Mouse (Mus musculus) 3T3-L1 (cell line): ENCODE data around the gene Rab3il1.

Experiments used
- DNase-seq: peaks from one replicate; pipeline ENCODE4 v3.0.0-alpha.2; 2015; ENCODE audit warnings: low read depth, low spot score

Gene Rab3il1

DNA sequence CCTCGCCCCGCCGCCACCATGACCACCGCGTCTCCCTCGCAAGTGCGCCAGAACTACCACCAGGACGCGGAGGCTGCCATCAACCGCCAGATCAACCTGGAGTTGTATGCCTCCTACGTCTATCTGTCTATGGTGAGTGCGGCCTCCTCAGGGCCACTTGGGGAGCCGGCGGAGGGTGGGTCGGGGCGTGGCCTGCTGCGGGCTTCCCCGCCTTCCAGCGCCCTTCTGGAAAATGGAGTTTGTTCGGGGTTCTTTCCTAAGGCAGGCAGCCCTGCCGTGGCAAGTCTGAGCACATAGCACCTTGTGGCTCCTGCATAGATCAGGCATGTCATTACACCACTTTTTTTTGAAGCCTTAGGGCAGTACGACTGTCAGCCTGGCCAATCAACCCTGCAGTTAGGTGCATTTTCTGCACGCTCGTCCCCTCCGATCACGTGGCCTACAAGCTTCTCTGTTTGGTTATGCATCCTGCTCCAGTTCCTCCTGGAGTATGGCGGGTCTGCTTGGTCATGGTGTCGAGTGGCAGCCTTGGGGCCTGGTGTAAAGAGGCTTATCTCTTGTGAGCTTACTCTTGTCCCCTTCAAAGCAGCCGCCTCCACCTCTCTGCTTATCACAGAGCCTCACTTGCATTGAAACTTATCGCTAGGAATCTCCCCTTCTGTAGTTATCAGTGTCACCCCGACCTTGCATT is 18.5 kb upstream of the Rab3il1 start:
- DNase-seq, result peak; percentile 77

DNA sequence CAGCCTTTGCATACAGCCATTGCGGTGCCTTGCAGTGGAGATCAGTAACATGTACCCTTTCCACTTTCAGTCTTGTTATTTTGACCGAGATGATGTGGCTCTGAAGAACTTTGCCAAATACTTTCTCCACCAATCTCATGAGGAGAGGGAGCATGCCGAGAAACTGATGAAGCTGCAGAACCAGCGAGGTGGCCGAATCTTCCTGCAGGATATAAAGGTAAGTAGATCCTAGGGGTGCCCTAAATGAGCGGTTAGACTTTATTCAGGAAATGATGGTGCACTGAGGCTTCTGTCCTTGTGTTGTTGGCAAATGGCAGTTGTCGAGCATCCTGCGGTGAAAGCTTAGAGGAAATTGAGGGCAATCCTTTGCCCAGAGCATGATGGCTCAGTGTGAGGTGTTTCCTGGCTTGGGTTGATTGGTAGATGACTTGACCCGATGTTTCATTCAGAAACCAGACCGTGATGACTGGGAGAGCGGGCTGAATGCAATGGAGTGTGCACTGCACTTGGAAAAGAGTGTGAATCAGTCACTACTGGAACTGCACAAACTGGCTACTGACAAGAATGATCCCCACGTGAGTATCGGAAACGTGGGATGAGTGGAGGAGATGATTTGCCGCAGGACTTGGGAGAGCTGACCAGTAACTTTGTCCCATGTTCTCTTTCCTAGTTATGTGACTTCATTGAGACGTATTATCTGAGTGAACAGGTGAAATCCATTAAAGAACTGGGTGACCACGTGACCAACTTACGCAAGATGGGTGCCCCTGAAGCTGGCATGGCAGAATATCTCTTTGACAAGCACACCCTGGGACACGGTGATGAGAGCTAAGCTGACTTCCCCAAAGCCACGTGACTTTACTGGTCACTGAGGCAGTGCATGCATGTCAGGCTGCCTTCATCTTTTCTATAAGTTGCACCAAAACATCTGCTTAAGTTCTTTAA is 17.1 kb upstream of the Rab3il1 start:
- no peak for DNase-seq

DNA sequence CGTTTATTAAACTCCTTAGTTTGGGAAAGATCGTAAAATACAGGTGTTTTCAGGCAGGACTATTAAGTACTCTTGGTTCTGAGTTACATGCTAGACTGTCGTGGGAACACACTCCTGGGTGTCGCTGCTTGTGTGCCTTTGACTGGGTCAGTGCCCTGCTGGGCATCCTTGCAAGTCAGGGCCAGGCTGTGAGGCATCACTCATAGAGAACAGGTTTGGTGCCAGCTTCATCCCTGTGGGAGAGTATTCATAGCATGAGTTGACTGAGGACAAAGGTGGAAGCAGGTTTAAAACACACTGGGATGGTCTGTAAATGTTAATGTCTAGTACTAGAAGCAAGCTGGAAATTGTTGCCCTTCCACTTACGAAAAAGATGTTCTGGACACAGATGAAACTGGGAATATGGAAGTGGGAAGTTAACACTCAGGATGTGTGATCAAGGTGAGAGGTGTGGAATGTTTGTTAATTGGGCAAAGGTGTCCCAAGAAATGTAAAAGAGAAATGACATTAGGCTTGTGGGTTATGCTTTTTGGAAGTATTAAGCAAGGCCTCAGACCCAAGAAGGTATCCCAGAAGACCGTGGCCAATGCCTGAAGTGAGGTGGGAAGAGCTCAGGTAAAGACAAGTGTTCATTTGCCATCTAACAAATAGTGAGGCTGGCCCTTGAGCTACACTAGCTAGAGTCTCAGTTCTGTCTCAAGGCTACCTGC is 16.1 kb upstream of the Rab3il1 start:
- DNase-seq, result peak; percentile 33

DNA sequence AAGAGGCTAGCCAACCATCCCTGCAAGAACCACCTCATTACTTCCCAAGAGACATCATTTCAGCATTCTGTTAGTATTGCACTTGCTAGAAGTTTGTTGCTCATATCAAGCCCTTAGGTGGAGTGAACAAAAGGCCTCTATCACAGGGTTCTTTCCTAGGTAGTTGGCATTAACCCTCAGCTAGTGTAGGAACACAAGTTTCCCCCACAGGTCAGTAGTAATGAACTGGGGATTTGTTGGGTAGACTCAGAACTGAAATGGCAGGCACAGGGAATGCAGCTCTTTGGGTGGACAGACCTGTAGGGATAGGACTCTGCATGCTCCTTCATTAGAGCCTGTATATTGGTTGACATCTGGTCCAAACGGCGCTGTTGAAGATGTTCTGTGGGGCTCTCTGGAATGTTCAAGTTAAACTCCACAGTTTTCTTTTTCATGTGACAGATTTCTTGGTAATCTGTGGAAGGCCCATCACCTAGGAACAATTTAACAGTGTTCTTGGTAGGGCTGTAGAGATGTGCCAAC is 15.5 kb upstream of the Rab3il1 start:
- peak; percentile 50 for DNase-seq

DNA sequence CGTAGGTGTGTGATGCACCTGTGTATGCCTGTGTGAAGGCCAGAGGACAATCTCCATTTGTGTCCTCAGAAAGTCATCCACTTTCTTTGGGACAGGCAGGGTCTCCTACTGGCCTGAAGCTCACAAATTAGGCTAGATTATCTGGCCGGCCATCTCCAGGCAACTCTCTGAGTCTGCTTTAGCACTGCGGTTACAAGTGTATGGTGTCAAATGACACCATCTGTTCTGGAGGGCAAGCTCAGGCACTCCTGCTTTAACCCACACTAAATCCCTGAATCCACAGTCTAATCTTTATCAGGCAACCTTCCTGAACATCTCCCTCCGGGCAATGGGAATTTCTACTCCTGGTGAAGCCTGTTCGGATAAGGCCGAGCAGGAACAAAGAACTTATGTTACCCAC is 14.3 kb upstream of the Rab3il1 start:
- DNase-seq, result peak; percentile 50

DNA sequence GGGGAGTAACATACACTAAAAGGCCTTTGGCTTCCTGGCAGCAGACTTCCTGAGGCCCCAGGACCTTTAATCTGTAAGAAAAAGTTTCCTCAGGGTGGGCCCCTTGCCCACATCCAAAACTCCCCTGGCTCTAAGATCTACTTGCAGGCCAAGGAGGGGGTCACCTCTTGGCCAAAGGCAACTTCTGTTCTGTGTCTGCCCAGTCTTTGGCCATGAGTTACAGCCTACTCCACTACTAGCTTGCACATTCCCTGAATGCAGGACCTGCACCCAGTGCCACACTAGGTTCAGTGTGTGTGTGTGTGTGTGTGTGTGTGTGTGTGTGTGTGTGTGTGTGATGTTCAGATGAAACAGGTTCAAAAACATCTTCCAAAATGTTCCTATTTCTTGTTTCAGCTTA is 13.9 kb upstream of the Rab3il1 start:
- no peak for DNase-seq

DNA sequence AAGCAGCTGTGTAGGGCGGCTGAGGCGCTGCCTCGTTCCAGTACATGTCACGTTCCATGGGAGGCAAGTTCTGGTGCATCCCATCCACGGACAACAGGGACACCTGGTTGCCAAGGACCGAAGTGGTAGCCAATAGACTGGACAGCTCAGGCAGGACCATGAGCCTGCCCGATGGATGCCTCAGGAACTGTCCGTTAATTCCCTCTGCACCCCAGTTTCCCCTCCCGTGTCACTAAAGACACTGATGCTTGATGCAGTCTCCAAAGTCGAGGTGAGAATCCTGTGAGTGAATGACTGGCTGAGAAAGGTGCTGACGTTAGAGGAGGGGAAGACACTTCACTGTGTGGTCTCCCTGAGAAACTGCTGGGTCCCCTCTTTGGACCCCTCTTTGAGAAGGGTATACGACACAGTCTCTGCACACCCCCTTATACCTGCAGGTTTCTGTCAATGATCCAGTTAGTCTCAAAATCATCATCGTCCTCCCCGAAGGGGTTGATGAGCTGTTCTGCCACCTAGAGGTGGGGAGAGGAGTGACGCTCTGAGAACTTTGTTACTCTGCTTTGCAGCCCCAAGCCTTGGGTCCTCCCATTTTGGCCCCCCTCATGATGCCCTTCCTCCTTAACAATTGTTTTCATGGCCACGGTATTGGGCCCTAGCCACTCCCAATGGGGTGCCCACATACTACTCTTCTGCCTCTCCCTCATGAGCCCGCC is 12.1 kb upstream of the Rab3il1 start:
- DNase-seq, result peak; percentile 65

DNA sequence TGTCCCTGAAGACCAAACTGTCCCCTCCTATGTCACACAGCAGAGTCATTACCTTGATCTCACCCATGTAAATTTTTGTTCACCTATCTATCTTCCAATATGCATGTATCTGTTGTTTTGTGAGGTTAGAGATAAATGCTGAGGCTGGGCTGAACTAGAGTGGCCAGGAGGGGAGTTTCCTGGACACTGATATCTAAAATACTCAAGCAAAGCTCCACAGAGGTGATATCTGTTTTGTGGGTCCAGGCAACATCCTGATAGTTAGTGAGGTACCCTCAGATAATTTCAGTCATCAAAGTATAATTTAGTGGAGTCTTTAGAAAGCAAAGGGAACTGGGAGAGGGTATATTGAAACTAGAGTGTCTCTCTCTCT is 11.6 kb upstream of the Rab3il1 start:
- DNase-seq, result no peak

DNA sequence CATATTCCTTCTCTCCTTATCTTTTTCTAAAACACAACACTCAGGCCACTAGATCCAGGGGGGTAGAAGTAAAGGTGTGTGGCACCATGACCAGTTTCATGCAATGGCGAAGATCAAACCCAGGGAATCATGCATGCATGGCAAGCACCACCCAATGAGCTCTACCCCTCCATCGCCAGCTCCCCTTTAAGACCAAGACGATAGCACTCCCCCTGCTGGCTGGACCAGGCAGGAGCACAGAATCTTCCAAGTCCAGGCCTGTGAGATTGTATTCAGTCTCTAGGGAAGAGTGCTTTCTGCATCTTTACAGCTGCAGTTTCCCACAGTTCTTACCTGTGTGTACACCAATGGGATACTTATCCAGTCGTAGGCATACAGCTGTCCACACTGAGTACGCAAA is 10.2 kb upstream of the Rab3il1 start:
- DNase-seq, result peak; percentile 91

DNA sequence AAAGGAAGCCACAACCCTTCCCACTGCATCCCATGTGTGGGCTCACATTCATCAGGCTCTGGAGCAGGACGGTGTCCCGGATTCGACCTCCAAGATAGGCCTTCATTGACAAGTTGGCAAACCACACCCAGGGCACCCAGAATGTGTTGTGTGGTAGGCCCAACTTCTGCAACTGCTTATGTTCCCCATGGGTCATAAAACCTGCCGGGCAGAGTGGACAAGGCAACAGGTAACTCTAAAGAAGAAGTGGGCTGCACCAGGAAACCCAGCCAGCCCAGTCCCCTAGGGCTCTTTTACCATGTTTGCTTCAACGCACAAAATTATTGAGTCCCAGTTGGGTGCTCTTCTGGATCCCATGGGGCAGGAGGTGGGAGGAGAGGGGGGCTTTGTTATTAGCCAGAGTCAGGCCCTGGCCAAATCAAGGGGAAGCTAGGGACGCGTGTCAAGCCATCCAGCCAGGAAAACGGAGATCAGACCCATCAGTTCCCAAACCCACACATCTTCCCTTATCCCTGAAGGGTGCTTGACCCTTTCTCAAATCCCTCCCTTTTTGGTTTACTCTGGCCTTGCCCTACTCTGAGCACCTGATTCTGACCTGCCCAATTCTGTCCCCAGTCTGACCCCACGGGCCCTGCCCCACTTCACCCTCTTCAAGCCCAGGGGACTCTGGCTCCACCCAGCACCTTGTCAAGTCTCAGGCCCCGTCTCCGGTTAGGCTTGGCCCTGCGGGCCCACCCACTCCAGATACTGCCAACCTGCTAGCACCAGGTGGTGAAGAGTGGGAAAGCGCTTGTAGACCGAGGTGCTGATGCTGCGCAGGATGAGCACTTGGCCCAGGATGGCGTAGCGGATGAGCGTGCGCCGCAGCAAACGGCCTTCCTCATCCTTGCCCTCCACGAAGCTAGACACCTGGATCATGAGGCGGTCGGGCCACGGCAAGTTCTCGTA is 9.2 kb upstream of the Rab3il1 start:
- DNase-seq, result no peak

DNA sequence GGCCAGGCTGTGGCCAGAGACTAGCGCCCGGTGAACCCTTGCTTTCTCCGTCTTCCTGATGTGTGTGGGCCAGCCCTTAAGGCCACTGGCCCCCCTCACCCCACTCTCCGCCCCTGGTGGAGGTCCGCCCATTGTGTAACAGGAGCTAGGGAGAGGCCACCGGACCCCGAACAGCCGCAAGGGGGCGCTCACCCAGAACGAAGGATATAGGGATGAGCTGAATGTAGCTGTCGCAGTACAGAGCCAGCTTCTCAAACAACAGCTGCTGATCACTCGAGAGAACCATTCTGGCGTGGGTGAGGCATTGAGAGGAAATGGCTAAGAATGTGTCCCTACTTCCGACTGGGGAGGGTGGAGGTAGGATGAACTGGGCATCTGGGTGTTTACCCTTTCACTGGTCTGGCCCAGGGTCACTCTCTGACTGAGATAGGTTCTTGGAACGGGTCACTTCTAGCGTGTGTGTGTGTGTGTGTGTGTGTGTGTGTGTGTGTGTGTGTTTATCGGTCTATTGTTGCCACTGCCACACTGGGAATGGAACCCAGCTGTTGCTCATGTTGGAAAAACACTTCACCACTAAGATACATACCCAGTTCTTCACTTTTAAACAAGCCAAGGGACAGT is 8.3 kb upstream of the Rab3il1 start:
- peak; percentile 72 for DNase-seq

DNA sequence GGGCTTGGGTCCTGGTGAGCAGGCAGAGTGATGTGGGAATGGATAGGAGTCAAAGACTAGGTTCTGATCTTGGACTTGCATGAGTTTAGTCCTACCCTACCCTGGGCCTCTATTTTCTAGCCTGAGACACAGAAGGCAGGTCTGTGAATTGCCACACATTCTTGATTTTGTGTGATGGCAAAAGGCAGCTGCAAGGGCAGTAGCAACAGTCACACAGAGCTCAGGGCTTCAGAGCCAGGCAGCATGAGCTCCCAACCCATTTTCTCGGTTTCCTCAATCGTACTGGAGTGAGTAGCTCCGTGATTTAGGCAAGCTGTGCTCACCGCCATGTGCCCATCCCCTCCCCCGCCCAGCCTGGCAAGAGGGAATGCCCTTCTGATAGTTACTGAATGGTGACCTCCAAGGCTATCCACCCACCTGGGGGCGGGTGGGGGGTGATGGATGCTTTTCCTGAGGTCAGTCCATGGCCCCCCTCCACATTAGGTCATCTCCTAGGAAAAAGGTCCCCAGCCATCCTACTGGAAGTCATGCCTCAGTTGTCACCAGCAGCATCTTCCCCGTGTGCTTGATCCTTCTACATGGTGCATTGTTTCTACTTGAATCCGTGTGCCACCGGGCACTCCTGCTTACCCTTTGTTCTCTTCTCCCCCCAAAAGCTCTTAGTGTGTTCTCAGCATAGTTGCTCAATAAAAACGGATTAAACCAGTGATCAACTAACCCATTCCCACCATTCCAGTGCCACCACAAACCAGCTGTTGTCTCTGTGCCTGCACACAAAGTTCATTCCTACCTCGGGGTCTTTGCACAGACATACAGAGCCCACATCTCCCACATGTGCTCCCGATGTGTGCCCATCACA is 4.0 kb upstream of the Rab3il1 start:
- no peak for DNase-seq

DNA sequence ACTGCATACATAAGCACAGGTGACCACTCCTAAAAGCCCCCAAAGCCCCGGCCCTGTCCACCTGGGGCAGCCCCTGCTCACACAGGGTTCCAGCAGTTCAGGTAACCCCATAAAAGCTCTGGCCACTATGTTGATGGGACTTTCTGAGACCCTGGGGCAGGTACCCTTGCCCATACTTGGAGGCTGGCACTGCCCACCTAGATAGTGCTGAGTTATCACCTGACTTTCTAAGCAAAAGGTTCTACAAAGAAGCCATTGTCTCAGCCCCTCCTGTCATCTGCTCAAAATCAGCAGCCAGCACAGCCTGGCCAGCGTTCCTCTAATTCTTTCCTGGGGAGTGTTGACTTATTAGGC is 3.4 kb upstream of the Rab3il1 start:
- no peak for DNase-seq

DNA sequence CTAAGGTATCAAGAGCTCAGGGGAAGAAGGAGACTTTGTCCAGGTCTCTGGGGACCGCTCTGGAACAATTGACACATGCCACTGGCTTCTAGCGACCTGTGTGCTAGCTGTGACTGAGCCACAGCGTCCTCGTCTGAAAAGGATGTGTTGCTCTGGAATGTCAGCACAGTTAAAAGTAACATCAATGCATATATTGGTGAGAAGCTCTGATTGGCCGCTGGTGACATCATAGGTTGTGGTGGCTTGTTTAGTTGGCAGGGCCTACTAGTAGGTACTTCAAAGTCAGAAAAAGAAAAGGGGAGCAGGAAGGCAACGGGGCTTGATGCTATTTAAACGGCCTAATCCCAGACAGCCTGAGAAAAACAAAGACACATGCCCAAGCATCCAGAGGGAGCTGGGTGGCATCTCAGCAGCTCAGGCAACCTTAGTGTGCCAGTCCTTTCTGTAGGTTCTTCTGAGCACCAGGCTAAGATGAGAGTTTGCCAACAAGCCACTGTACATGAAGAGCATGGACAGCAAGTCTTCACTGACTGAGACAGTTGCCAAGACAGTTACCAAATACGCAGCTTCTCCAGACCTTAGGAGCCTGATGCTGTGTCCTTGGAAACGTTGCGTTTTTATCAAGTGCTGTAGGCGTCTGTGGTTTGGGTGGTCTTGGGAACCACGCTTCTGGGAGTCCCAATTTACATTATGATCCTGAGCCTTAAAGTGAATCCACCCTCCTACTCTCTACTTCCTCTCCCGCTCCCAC is 2.6 kb upstream of the Rab3il1 start:
- DNase-seq, result no peak

DNA sequence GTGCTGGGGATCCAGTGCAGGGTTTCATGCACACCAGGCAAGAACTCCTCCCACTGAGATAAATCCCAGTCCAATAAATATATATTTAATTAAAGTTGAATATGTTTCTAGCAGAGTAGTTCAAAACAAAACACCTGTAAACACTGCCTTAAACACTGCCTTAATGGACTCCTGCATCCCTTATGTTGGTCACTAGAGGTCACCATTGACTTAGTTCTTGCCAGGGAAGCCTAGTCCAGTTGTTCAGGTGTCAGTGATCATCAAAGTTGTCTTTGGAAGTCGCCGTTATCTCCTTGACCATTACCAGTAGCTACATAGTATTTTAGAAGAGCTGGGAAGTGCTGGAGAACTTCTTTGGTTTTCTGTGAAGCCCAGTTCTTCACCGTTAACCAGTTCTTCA is 1.1 kb upstream of the Rab3il1 start:
- peak; percentile 84 for DNase-seq

DNA sequence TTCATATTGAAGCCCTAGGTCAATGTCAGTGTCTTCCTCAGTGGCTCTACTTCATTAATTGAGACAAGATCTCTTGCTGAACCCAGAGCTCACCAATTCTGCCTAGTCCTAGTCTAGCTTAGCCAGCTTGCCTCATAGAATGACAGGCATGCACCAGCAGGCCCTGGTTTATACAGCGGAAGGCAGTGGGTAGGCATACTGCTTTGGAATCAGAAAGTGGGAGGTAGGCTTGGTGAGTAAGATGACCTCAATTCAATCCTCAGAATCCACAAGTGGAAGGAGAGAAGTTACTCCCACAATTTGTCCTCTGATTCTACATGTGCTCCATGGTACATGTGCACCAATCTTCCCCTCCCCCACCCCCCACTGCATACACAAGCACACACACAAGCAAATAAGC is 2.2 kb downstream of the Rab3il1 start:
- DNase-seq, result no peak

DNA sequence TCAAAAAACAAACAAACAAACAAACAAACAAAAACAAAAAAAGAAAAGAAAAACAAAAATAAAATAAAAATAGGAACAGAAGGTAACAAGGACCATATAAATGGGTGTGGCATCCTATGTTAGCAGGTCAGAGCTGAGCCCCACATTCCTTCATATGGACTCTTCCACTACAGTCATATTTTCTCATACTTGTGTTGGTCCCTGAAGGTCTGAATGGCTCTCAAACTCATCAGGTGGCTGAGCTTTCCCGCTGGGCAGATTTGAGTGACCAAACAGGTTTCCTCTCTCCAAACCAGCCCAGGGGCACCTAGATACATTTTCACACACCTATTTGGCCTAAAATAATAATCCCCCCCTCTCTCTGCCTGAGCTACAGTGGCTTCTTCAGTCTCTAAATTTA is 9.9 kb downstream of the Rab3il1 start:
- DNase-seq, result no peak

DNA sequence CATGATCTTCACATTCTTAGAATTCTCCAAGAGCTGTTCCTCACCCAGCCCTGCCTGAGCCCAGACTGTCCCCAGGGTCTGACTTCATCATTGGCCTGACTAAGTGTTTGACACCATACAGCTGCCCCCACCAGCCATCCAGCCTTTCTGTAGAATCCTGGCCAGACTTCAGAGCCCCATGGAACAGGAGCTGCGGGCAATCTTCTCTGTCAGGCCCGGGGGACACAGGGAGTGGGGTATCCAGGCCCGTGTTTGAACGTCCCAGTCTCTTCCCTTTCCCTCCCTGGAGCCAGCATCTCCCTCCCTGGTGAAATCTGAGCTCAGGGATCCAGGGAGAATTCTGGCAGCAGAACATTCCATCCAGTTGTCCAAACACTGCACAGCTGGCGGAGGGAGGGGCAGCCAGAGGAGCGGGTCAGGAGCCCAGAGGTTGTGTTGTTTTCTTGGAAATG is 11.4 kb downstream of the Rab3il1 start:
- peak; percentile 97 for DNase-seq
